Mouse (Mus musculus): ENCODE measurements around the gene Ap1g1. TPM values are rescaled to one million over a fixed set of nuclear protein-coding genes. Genes with fewer than 3 reads are reported as not detected.

Gene Ap1g1
- 15.9 and 16.5 TPM in 2 replicates for polyA plus RNA-seq (2012; rRNA removed)

DNA sequence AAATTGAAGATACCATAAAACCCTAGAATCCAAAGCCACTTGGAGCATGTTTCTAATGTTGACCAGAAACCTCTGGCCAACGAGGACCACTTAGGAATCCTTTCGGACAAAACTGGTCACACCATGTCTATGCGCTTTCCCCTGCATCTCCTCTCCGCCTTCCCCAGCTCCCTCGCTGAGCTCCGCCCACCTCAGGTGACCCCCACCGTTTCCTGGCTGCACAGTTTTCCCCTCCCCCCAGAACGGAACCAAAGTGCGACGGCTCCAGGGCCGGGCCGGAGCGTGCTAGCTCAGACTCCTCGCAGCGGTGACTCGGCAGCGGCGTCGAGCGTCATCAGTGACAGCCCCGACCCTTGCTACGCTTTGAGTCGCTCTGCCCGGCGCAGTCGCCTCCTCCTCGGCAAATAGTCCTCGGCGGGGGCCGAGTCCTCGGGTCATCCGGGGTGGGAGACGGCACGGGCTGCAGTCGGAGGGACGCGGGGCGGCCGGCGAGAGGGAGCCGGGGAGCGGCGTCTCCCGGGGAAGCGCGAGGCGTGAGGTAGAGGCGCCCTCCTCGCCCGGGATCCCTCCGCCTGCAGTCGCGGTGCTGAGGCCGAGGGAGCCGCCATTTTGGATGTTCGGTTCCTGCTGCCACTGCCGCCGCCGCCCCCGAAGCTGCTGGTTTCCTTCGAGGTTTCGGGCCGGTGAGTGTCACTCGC lies at the start of gene Ap1g1:
Ap1g1 (plus strand) TSS at position 275 of the 698 bp plus-strand sequence.
- peak; percentile 94 to 97 for DNase-seq (ENCODE audit: low read depth in 1 of 2, low spot score in 2 of 2)
- Histone ChIP-seq H3K4me1 (ENCODE audit: control insufficient read depth, insufficient read depth, insufficient read length) (peaks cover 6% of the 10 kb centered on the region), H3K36me3 (ENCODE audit: control insufficient read depth, insufficient read depth, low read length) (no peaks in the 10 kb centered on the region), H3K27ac (ENCODE audit: insufficient read depth, low read length) (peak within 1 kb of the TSS; percentile 98), H3K27me3 (ENCODE audit: control insufficient read depth, insufficient read depth, low read length) (no peaks in the 10 kb centered on the region), H3K4me3 (ENCODE audit: extremely low read depth, insufficient read depth, insufficient read length) (peak within 1 kb of the TSS; percentile 89)
- under 1% methylated on average over 61 of the region's 64 CpGs for WGBS
- TF ChIP-seq CTCF (IDR thresholded peaks at IDR 0.05; ENCODE audit: extremely low read depth, insufficient read depth, insufficient read length, insufficient replicate concordance) (no peak), POLR2A (IDR thresholded peaks at IDR 0.05; ENCODE audit: low read depth, low read length) (peak; percentile 27; the same call in 1 of the 2 replicates)

GRCm38 (mm10) chr8:109731012-109731411 lies 47.3 kb upstream of the Ap1g1 start:
- H3K36me3 ChIP-seq (ENCODE audit: control insufficient read depth, insufficient read depth, low read length): peaks cover 16% of the 10 kb centered on the region
- no peak overlapping the region for H3K4me3 ChIP-seq (ENCODE audit: extremely low read depth, insufficient read depth, insufficient read length)

GRCm38 (mm10) chr8:109734018-109734417 lies 44.3 kb upstream of the Ap1g1 start:
- H3K4me1 ChIP-seq (ENCODE audit: control insufficient read depth, insufficient read depth, insufficient read length): peaks cover 4% of the 10 kb centered on the region; the same call in 1 of the 2 replicates
- no peak for DNase-seq (ENCODE audit: low read depth in 1 of 2, low spot score in 2 of 2)
- peaks cover 16% of the 10 kb centered on the region for H3K36me3 ChIP-seq (ENCODE audit: control insufficient read depth, insufficient read depth, low read length)
- no peaks in the 10 kb centered on the region for H3K27me3 ChIP-seq (ENCODE audit: control insufficient read depth, insufficient read depth, low read length)
- 90% methylated on average over 3 of the region's 3 CpGs for WGBS
- H3K4me3 ChIP-seq (ENCODE audit: extremely low read depth, insufficient read depth, insufficient read length): no peak overlapping the region
- no peak overlapping the region for H3K27ac ChIP-seq (ENCODE audit: insufficient read depth, low read length)
- TF ChIP-seq POLR2A (IDR thresholded peaks at IDR 0.05; ENCODE audit: low read depth, low read length) (no peak), CTCF (IDR thresholded peaks at IDR 0.05; ENCODE audit: extremely low read depth, insufficient read depth, insufficient read length, insufficient replicate concordance) (no peak)

More at GRCm38 (mm10) chr8:109731012-109731411, 47.3 kb upstream of the Ap1g1 start:
- Histone ChIP-seq H3K27ac (ENCODE audit: insufficient read depth, low read length) (no peak overlapping the region), H3K4me1 (ENCODE audit: control insufficient read depth, insufficient read depth, insufficient read length) (no peaks in the 10 kb centered on the region), H3K27me3 (ENCODE audit: control insufficient read depth, insufficient read depth, low read length) (no peaks in the 10 kb centered on the region)
- 81% methylated on average over 3 of the region's 3 CpGs for WGBS
- no peak for DNase-seq (ENCODE audit: low read depth in 1 of 2, low spot score in 2 of 2)
- TF ChIP-seq CTCF (IDR thresholded peaks at IDR 0.05; ENCODE audit: extremely low read depth, insufficient read depth, insufficient read length, insufficient replicate concordance): no peak
- no peak for TF ChIP-seq POLR2A (IDR thresholded peaks at IDR 0.05; ENCODE audit: low read depth, low read length)

- Histone ChIP-seq H3K27me3 (ENCODE audit: control insufficient read depth, insufficient read depth, low read length) (no peaks in the 10 kb centered on the region), H3K27ac (ENCODE audit: insufficient read depth, low read length) (no peak overlapping the region), H3K4me1 (ENCODE audit: control insufficient read depth, insufficient read depth, insufficient read length) (peaks cover 4% of the 10 kb centered on the region; the same call in 1 of the 2 replicates), H3K36me3 (ENCODE audit: control insufficient read depth, insufficient read depth, low read length) (peaks cover 15% of the 10 kb centered on the region), H3K4me3 (ENCODE audit: extremely low read depth, insufficient read depth, insufficient read length) (peak overlapping the region; percentile 78)
- TF ChIP-seq POLR2A (IDR thresholded peaks at IDR 0.05; ENCODE audit: low read depth, low read length) (no peak), CTCF (IDR thresholded peaks at IDR 0.05; ENCODE audit: extremely low read depth, insufficient read depth, insufficient read length, insufficient replicate concordance) (no peak)
- DNase-seq (ENCODE audit: low read depth in 1 of 2, low spot score in 2 of 2): no peak
- WGBS: 5% methylated on average over 8 of the region's 8 CpGs
Observed at GRCm38 (mm10) chr8:109736819-109737218, 41.5 kb upstream of the Ap1g1 start.

GRCm38 (mm10) chr8:109737237-109738048 lies 40.9 kb upstream of the Ap1g1 start, which contains the start of gene Atxn1l:
TSS of gene Atxn1l (minus strand) at chr8:109737739.
- 0 out of 2 replicates have a peak within 1 kb of the TSS, but pooled peaks have one; percentile 25 for H3K27ac ChIP-seq (ENCODE audit: insufficient read depth, low read length)
- no peaks in the 10 kb centered on the region for H3K27me3 ChIP-seq (ENCODE audit: control insufficient read depth, insufficient read depth, low read length)
- TF ChIP-seq CTCF (IDR thresholded peaks at IDR 0.05; ENCODE audit: extremely low read depth, insufficient read depth, insufficient read length, insufficient replicate concordance): peak; percentile 48; the same call in 1 of the 2 replicates
- TF ChIP-seq POLR2A (IDR thresholded peaks at IDR 0.05; ENCODE audit: low read depth, low read length): no peak
- WGBS: under 1% methylated on average over 54 of the region's 59 CpGs
- DNase-seq (ENCODE audit: low read depth in 1 of 2, low spot score in 2 of 2): peak; percentile 74
- H3K4me1 ChIP-seq (ENCODE audit: control insufficient read depth, insufficient read depth, insufficient read length): peaks cover 4% of the 10 kb centered on the region; the same call in 1 of the 2 replicates
- peak within 1 kb of the TSS; percentile 78 for H3K4me3 ChIP-seq (ENCODE audit: extremely low read depth, insufficient read depth, insufficient read length)
- peaks cover 11% of the 10 kb centered on the region for H3K36me3 ChIP-seq (ENCODE audit: control insufficient read depth, insufficient read depth, low read length)

DNA sequence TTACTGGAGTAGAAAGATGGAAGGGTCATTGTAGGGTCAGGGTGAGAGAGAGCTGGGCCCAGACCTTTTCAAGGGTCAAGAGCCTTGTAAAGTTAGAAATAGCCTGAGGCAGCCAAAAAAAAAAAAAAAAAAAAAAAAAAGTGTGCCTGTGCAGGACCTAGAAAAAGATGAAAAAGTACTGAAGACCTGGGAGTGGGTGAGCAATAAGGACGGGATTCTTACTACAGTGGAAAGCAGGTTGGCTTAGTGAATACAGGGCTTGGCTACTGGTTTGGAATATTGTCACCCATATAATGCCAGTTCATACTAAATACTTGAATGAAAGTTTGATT lies 40.3 kb upstream of the Ap1g1 start:
- peaks cover 6% of the 10 kb centered on the region for H3K36me3 ChIP-seq (ENCODE audit: control insufficient read depth, insufficient read depth, low read length)
- 84% methylated on average over 1 of the region's 1 CpGs for WGBS
- no peak for TF ChIP-seq POLR2A (IDR thresholded peaks at IDR 0.05; ENCODE audit: low read depth, low read length)
- no peak for TF ChIP-seq CTCF (IDR thresholded peaks at IDR 0.05; ENCODE audit: extremely low read depth, insufficient read depth, insufficient read length, insufficient replicate concordance)
- H3K27me3 ChIP-seq (ENCODE audit: control insufficient read depth, insufficient read depth, low read length): no peaks in the 10 kb centered on the region
- no peak overlapping the region for H3K27ac ChIP-seq (ENCODE audit: insufficient read depth, low read length)
- 0 out of 2 replicates have a peak overlapping the region, but pooled peaks have one; percentile 78 for H3K4me3 ChIP-seq (ENCODE audit: extremely low read depth, insufficient read depth, insufficient read length)
- peaks cover 4% of the 10 kb centered on the region; the same call in 1 of the 2 replicates for H3K4me1 ChIP-seq (ENCODE audit: control insufficient read depth, insufficient read depth, insufficient read length)
- DNase-seq (ENCODE audit: low read depth in 1 of 2, low spot score in 2 of 2): no peak
